Mouse (Mus musculus) c-Kit-positive CD71-negative TER-119-negative erythroid progenitor cells, embryonic 14.5 days (primary cell): Measurements from ENCODE around the gene Mr1.
"Not testable (repeated sequence)": the region's sequence is repeated elsewhere in the genome, so short reads cannot be mapped to it uniquely, and the experiment has no call there.

ENCODE experiments used
- DNase-seq: peaks from one replicate; pipeline ENCODE4 v3.0.0-alpha.2; 2013; ENCODE audit warnings: low read depth

Gene Mr1

GRCm38 (mm10) chr1:155146572-155146980, at the start of gene Mr1:
Gene Mr1, minus strand, starts transcription at chr1:155146814.
- no peak for DNase-seq

- DNase-seq, result no peak
Measured at GRCm38 (mm10) chr1:155192805-155193368, 46.3 kb upstream of the Mr1 start.

- DNase-seq, result no peak
Measured at GRCm38 (mm10) chr1:155191671-155192070, 45.1 kb upstream of the Mr1 start.

GRCm38 (mm10) chr1:155191219-155191618, 44.6 kb upstream of the Mr1 start:
- DNase-seq, result no peak

- no peak for DNase-seq
Measured at GRCm38 (mm10) chr1:155188656-155189055, 42.0 kb upstream of the Mr1 start.

- DNase-seq, result no peak
Measured at GRCm38 (mm10) chr1:155184191-155184590, 37.6 kb upstream of the Mr1 start.

GRCm38 (mm10) chr1:155178192-155178924, 31.7 kb upstream of the Mr1 start:
- DNase-seq, result no peak

GRCm38 (mm10) chr1:155174424-155174823, 27.8 kb upstream of the Mr1 start:
- DNase-seq, result no peak

GRCm38 (mm10) chr1:155173644-155174016, 27.0 kb upstream of the Mr1 start:
- not testable (repeated sequence) for DNase-seq

- no peak for DNase-seq
Measured at GRCm38 (mm10) chr1:155172895-155173643, 26.5 kb upstream of the Mr1 start.

GRCm38 (mm10) chr1:155169935-155170334, 23.3 kb upstream of the Mr1 start:
- no peak for DNase-seq

GRCm38 (mm10) chr1:155167453-155167852, 20.8 kb upstream of the Mr1 start:
- no peak for DNase-seq

- no peak for DNase-seq
Measured at GRCm38 (mm10) chr1:155158970-155159484, 12.4 kb upstream of the Mr1 start.

GRCm38 (mm10) chr1:155158141-155158969, 11.7 kb upstream of the Mr1 start, which contains the start of gene Stx6:
Gene Stx6, plus strand, starts transcription at chr1:155158715.
- DNase-seq, result peak; percentile 97

- DNase-seq, result no peak
Measured at GRCm38 (mm10) chr1:155153906-155154305, 7.3 kb upstream of the Mr1 start.

GRCm38 (mm10) chr1:155150821-155151220, 4.2 kb upstream of the Mr1 start:
- no peak for DNase-seq

GRCm38 (mm10) chr1:155149403-155149802, 2.8 kb upstream of the Mr1 start:
- DNase-seq, result no peak

GRCm38 (mm10) chr1:155147228-155147627, 614 bp upstream of the Mr1 start:
- no peak for DNase-seq

- no peak for DNase-seq
Measured at GRCm38 (mm10) chr1:155145620-155146019, 994 bp downstream of the Mr1 start.

GRCm38 (mm10) chr1:155140076-155140475, 6.5 kb downstream of the Mr1 start:
- peak; percentile 75 for DNase-seq

GRCm38 (mm10) chr1:155138795-155139194, 7.8 kb downstream of the Mr1 start:
- DNase-seq, result no peak

- DNase-seq, result no peak
Measured at GRCm38 (mm10) chr1:155134866-155135265, 11.7 kb downstream of the Mr1 start.
